Mouse (Mus musculus): ENCODE data around the gene Chat. TPM values are rescaled to one million over a fixed set of nuclear protein-coding genes. Genes with fewer than 3 reads are reported as not detected.

The Chat gene
- polyA plus RNA-seq, 1 experiment = not detected

GRCm38 (mm10) chr14:32502764-32503688 lies 37.2 kb upstream of the Chat start:
- Histone ChIP-seq H3K4me3 (no peak overlapping the region), H3K79me2 (ENCODE audit: control insufficient read depth, insufficient read depth) (no peaks in the 10 kb centered on the region), H3ac (ENCODE audit: control insufficient read depth, insufficient read length) (no peak overlapping the region), H3K27me3 (ENCODE audit: control insufficient read depth, insufficient read depth, insufficient read length) (no peaks in the 10 kb centered on the region), H3K4me2 (ENCODE audit: low read depth) (no peak overlapping the region), H3K36me3 (ENCODE audit: control insufficient read depth, insufficient read depth) (no peaks in the 10 kb centered on the region)
- TF ChIP-seq MYOD1 (IDR thresholded peaks at IDR 0.05; ENCODE audit: control insufficient read depth in 1 of 3, insufficient read length in 2 of 3, low read depth in 2 of 3) (no peak), MYOG (IDR thresholded peaks at IDR 0.05; ENCODE audit: control insufficient read depth in 1 of 3, insufficient read depth in 1 of 3, insufficient read length in 2 of 3, low read depth in 2 of 3) (no peak), TCF12 (IDR thresholded peaks at IDR 0.05; ENCODE audit: insufficient read depth, poor library complexity, severe bottlenecking) (no peak), TCF3 (IDR thresholded peaks at IDR 0.05; ENCODE audit: insufficient read length, low read depth) (no peak), CEBPB (IDR thresholded peaks at IDR 0.05; ENCODE audit: insufficient read depth, poor library complexity, severe bottlenecking) (no peak), E2F4 (IDR thresholded peaks at IDR 0.05; ENCODE audit: insufficient read depth) (no peak), REST (IDR thresholded peaks at IDR 0.05; ENCODE audit: insufficient read depth, insufficient read length) (no peak), MAX (IDR thresholded peaks at IDR 0.05; ENCODE audit: low read depth) (no peak), POLR2A (IDR thresholded peaks at IDR 0.05; ENCODE audit: insufficient read length, low read depth) (no peak)

GRCm38 (mm10) chr14:32501303-32501702 lies 35.5 kb upstream of the Chat start:
- Histone ChIP-seq H3K27me3 (ENCODE audit: control insufficient read depth, insufficient read depth, insufficient read length) (no peaks in the 10 kb centered on the region), H3K79me2 (ENCODE audit: control insufficient read depth, insufficient read depth) (no peaks in the 10 kb centered on the region), H3K36me3 (ENCODE audit: control insufficient read depth, insufficient read depth) (no peaks in the 10 kb centered on the region), H3ac (ENCODE audit: control insufficient read depth, insufficient read length) (no peak overlapping the region), H3K4me3 (no peak overlapping the region), H3K4me2 (ENCODE audit: low read depth) (no peak overlapping the region)
- TF ChIP-seq TCF12 (IDR thresholded peaks at IDR 0.05; ENCODE audit: insufficient read depth, poor library complexity, severe bottlenecking) = no peak
- peak in 2 of 3 experiments; percentile 51 to 73 for TF ChIP-seq MYOD1 (IDR thresholded peaks at IDR 0.05; ENCODE audit: control insufficient read depth in 1 of 3, insufficient read length in 2 of 3, low read depth in 2 of 3)

DNA sequence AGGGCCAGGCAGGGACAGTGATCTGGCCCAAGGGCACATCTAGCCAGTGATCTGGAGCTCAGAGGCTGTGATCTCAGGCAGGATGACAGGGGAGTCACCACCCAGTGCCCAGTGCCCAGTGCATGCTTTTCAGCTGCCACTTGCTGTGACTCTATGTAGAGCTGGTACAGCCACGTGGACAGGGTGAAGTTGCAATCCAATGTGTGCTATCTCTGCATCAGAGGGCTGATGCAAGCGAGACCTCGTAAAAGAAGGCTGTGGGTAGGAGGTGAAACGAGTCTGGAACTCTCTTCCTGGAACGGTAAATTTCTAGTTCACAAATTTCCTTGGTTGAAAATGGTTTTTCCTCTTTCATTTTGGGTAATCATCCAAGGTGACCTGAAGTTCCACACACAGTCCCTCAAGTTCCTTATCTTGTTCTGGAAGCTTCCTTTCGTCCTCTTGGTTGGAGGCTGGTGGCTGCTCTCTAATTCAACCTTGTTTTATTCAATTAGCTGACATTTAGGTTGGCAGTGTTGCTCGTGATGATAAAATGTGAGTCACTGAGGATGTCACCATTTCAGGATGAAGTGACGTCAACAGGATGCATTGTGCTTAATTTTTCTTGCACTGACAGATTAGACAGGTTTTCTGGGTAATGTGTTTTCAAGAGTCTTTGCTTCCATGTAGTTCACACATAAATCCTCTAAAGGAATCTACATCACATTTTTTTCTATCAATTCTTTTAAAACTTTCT lies 30.5 kb upstream of the Chat start:
- Histone ChIP-seq H3K79me2 (ENCODE audit: control insufficient read depth, insufficient read depth) (no peaks in the 10 kb centered on the region), H3K27me3 (ENCODE audit: control insufficient read depth, insufficient read depth, insufficient read length) (no peaks in the 10 kb centered on the region)
- TF ChIP-seq MYOD1 (IDR thresholded peaks at IDR 0.05; ENCODE audit: control insufficient read depth in 1 of 3, insufficient read length in 2 of 3, low read depth in 2 of 3) = peak in 1 of 3 experiments; percentile 21
- TF ChIP-seq POLR2A (IDR thresholded peaks at IDR 0.05; ENCODE audit: insufficient read length, low read depth) = peak; percentile 15
- peak; percentile 44; the same call in 1 of the 2 replicates for TF ChIP-seq CEBPB (IDR thresholded peaks at IDR 0.05; ENCODE audit: insufficient read depth, poor library complexity, severe bottlenecking)
- TF ChIP-seq SRF (IDR thresholded peaks at IDR 0.05; ENCODE audit: control insufficient read depth, insufficient read length, low read depth) = no peak
- no peak for TF ChIP-seq TCF3 (IDR thresholded peaks at IDR 0.05; ENCODE audit: insufficient read length, low read depth)
- TF ChIP-seq MYOG (IDR thresholded peaks at IDR 0.05; ENCODE audit: control insufficient read depth in 1 of 3, insufficient read depth in 1 of 3, insufficient read length in 2 of 3, low read depth in 2 of 3) = no peak
- TF ChIP-seq POLR2AphosphoS2 (IDR thresholded peaks at IDR 0.05; ENCODE audit: insufficient read length, low read depth) = no peak
- TF ChIP-seq MAX (IDR thresholded peaks at IDR 0.05; ENCODE audit: low read depth) = peak; percentile 61
- TF ChIP-seq USF1 (IDR thresholded peaks at IDR 0.05; ENCODE audit: low read depth) = no peak
- no peak for TF ChIP-seq REST (IDR thresholded peaks at IDR 0.05; ENCODE audit: insufficient read depth, insufficient read length)
- TF ChIP-seq TCF12 (IDR thresholded peaks at IDR 0.05; ENCODE audit: insufficient read depth, poor library complexity, severe bottlenecking) = no peak
- TF ChIP-seq E2F4 (IDR thresholded peaks at IDR 0.05; ENCODE audit: insufficient read depth) = no peak

GRCm38 (mm10) chr14:32492521-32492920 lies 26.7 kb upstream of the Chat start:
- peak overlapping the region; percentile 12 for H3K4me3 ChIP-seq
- no peaks in the 10 kb centered on the region for H3K79me2 ChIP-seq (ENCODE audit: control insufficient read depth, insufficient read depth)
- H3K36me3 ChIP-seq (ENCODE audit: control insufficient read depth, insufficient read depth) = no peaks in the 10 kb centered on the region
- H3ac ChIP-seq (ENCODE audit: control insufficient read depth, insufficient read length) = no peak overlapping the region
- no peaks in the 10 kb centered on the region for H3K27me3 ChIP-seq (ENCODE audit: control insufficient read depth, insufficient read depth, insufficient read length)
- no peak for TF ChIP-seq POLR2AphosphoS2 (IDR thresholded peaks at IDR 0.05; ENCODE audit: insufficient read length, low read depth)
- TF ChIP-seq E2F4 (IDR thresholded peaks at IDR 0.05; ENCODE audit: insufficient read depth) = no peak
- TF ChIP-seq POLR2A (IDR thresholded peaks at IDR 0.05; ENCODE audit: insufficient read length, low read depth) = no peak
- TF ChIP-seq MYOD1 (IDR thresholded peaks at IDR 0.05; ENCODE audit: control insufficient read depth in 1 of 3, insufficient read length in 2 of 3, low read depth in 2 of 3) = peak in 1 of 3 experiments; percentile 40
- TF ChIP-seq REST (IDR thresholded peaks at IDR 0.05; ENCODE audit: insufficient read depth, insufficient read length) = no peak
- TF ChIP-seq CEBPB (IDR thresholded peaks at IDR 0.05; ENCODE audit: insufficient read depth, poor library complexity, severe bottlenecking) = no peak
- peak in 1 of 3 experiments; percentile 37 for TF ChIP-seq MYOG (IDR thresholded peaks at IDR 0.05; ENCODE audit: control insufficient read depth in 1 of 3, insufficient read depth in 1 of 3, insufficient read length in 2 of 3, low read depth in 2 of 3)
- no peak for TF ChIP-seq USF1 (IDR thresholded peaks at IDR 0.05; ENCODE audit: low read depth)
- TF ChIP-seq SRF (IDR thresholded peaks at IDR 0.05; ENCODE audit: control insufficient read depth, insufficient read length, low read depth) = no peak
- peak; percentile 38 for TF ChIP-seq MAX (IDR thresholded peaks at IDR 0.05; ENCODE audit: low read depth)
- no peak for TF ChIP-seq TCF3 (IDR thresholded peaks at IDR 0.05; ENCODE audit: insufficient read length, low read depth)
- no peak for TF ChIP-seq TCF12 (IDR thresholded peaks at IDR 0.05; ENCODE audit: insufficient read depth, poor library complexity, severe bottlenecking)
- H3K4me2 ChIP-seq (ENCODE audit: low read depth) = peak overlapping the region; percentile 81

More for the DNA sequence above, 30.5 kb upstream of the Chat start:
- H3K36me3 ChIP-seq (ENCODE audit: control insufficient read depth, insufficient read depth) = no peaks in the 10 kb centered on the region
- no peak overlapping the region for H3ac ChIP-seq (ENCODE audit: control insufficient read depth, insufficient read length)
- no peak overlapping the region for H3K4me3 ChIP-seq
- peak overlapping the region; percentile 46 for H3K4me2 ChIP-seq (ENCODE audit: low read depth)

Data from myocyte (in vitro differentiated cells).